Comparison of ENCODE assay signal across 22 mouse cellular contexts in the genomic region with DNA sequence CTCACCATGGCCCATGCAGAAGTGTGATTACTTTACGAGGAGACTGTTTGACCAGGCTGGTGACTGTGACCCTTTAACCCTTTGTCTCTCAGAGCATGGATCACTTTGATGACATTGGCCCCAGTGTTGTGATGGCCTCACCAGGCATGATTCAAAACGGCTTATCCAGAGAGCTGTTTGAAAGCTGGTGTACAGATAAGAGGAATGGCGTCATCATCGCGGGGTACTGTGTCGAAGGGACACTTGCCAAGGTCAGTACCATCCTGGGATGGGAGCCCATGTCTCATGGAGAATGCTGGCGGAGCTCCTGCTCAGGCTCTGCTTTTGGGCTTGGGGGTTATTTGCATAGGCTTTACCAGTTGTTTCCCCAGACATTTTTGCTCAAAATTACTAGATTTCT. TPM values are rescaled to one million over a fixed set of nuclear protein-coding genes. Genes with fewer than 3 reads are reported as not detected.
DNase-seq lines count a peak whose midpoint lies in the region; ATAC-seq lines count a peak whose summit lies in the region.
"Had no signal": no experiment of that assay in that cellular context is flagged by ENCODE, and none has a peak within 500 bp of the region (broad histone marks: within the 10 kb centered on the region; RNA-seq: fewer than 3 reads in every experiment).

No protein-coding gene starts in this region.

- H3K4me2 ChIP-seq in midbrain, embryonic 11.5 days, result no peak overlapping the region
- H3K4me2 ChIP-seq in midbrain, embryonic 13.5 days (replicated peaks), result no peak overlapping the region
- no peak overlapping the region for H3K4me2 ChIP-seq in hindbrain, embryonic 11.5 days (replicated peaks; ENCODE audit: low read depth, low read length)
- H3K4me2 ChIP-seq: embryonic facial prominence, embryonic 15.5 days; liver, embryonic 15.5 days; midbrain, embryonic 15.5 days; neural tube, embryonic 15.5 days had no signal

- no peaks in the 10 kb centered on the region for H3K27me3 ChIP-seq in heart, embryonic 10.5 days (ENCODE audit: insufficient read depth, poor library complexity, severe bottlenecking)
- H3K27me3 ChIP-seq in midbrain, embryonic 11.5 days (ENCODE audit: control insufficient read depth, insufficient read depth, low read length), result no peaks in the 10 kb centered on the region
- no peaks in the 10 kb centered on the region for H3K27me3 ChIP-seq in midbrain, embryonic 13.5 days
- H3K27me3 ChIP-seq in hindbrain, embryonic 11.5 days (ENCODE audit: control insufficient read depth, insufficient read depth, low read length), result no peaks in the 10 kb centered on the region
- H3K27me3 ChIP-seq: embryonic facial prominence, embryonic 15.5 days; liver, embryonic 15.5 days; midbrain, embryonic 15.5 days; neural tube, embryonic 15.5 days had no signal

- no peak for ATAC-seq in midbrain, embryonic 11.5 days (ENCODE audit: low FRiP score)
- no peak for ATAC-seq in midbrain, embryonic 13.5 days
- ATAC-seq in hindbrain, embryonic 11.5 days (ENCODE audit: low FRiP score), result no peak
- ATAC-seq: midbrain, embryonic 15.5 days had no signal

- H3K9me3 ChIP-seq in heart, embryonic 10.5 days, result no peaks in the 10 kb centered on the region
- no peaks in the 10 kb centered on the region for H3K9me3 ChIP-seq in midbrain, embryonic 11.5 days (ENCODE audit: control insufficient read depth, low read length)
- H3K9me3 ChIP-seq in midbrain, embryonic 13.5 days, result no peaks in the 10 kb centered on the region
- no peaks in the 10 kb centered on the region for H3K9me3 ChIP-seq in hindbrain, embryonic 11.5 days (ENCODE audit: control insufficient read depth, low read length)
- H3K9me3 ChIP-seq: embryonic facial prominence, embryonic 15.5 days; forebrain, embryonic 10.5 days; hindbrain, embryonic 10.5 days; limb, embryonic 10.5 days; liver, embryonic 15.5 days; midbrain, embryonic 15.5 days; neural tube, embryonic 15.5 days had no signal

- H3K36me3 ChIP-seq in heart, embryonic 10.5 days, result peaks cover 92% of the 10 kb centered on the region
- peaks cover 35% of the 10 kb centered on the region; the same call in 1 of the 2 replicates for H3K36me3 ChIP-seq in midbrain, embryonic 11.5 days (ENCODE audit: control insufficient read depth, insufficient read depth, low read length)
- peaks cover 85% of the 10 kb centered on the region for H3K36me3 ChIP-seq in midbrain, embryonic 13.5 days
- H3K36me3 ChIP-seq in hindbrain, embryonic 11.5 days (ENCODE audit: control insufficient read depth, insufficient read depth, low read length), result peaks cover 13% of the 10 kb centered on the region

- H3K27ac ChIP-seq in heart, embryonic 10.5 days, result no peak overlapping the region
- H3K27ac ChIP-seq in midbrain, embryonic 11.5 days (ENCODE audit: low read depth, low read length), result no peak overlapping the region
- H3K27ac ChIP-seq in midbrain, embryonic 13.5 days, result no peak overlapping the region
- no peak overlapping the region for H3K27ac ChIP-seq in hindbrain, embryonic 11.5 days (ENCODE audit: low read depth, low read length)
- H3K27ac ChIP-seq: embryonic facial prominence, embryonic 15.5 days; forebrain, embryonic 10.5 days; hindbrain, embryonic 10.5 days; limb, embryonic 10.5 days; midbrain, embryonic 15.5 days; neural tube, embryonic 15.5 days had no signal

- H3K4me1 ChIP-seq in heart, embryonic 10.5 days, result no peaks in the 10 kb centered on the region
- H3K4me1 ChIP-seq in midbrain, embryonic 11.5 days (ENCODE audit: control insufficient read depth, insufficient read depth, low read length), result no peaks in the 10 kb centered on the region
- no peaks in the 10 kb centered on the region for H3K4me1 ChIP-seq in midbrain, embryonic 13.5 days (replicated peaks)
- H3K4me1 ChIP-seq in hindbrain, embryonic 11.5 days (replicated peaks; ENCODE audit: control insufficient read depth, insufficient read depth, low read length), result no peaks in the 10 kb centered on the region
- H3K4me1 ChIP-seq: embryonic facial prominence, embryonic 15.5 days; forebrain, embryonic 10.5 days; hindbrain, embryonic 10.5 days; limb, embryonic 10.5 days; midbrain, embryonic 15.5 days; neural tube, embryonic 15.5 days had no signal

- H3K4me3 ChIP-seq in heart, embryonic 10.5 days, result no peak overlapping the region
- no peak overlapping the region for H3K4me3 ChIP-seq in midbrain, embryonic 11.5 days (ENCODE audit: low read depth, low read length)
- no peak overlapping the region for H3K4me3 ChIP-seq in midbrain, embryonic 13.5 days (replicated peaks)
- no peak overlapping the region for H3K4me3 ChIP-seq in hindbrain, embryonic 11.5 days (ENCODE audit: low read depth, low read length)
- H3K4me3 ChIP-seq: embryonic facial prominence, embryonic 15.5 days; forebrain, embryonic 10.5 days; hindbrain, embryonic 10.5 days; limb, embryonic 10.5 days; liver, embryonic 15.5 days; midbrain, embryonic 15.5 days; myocyte; neural tube, embryonic 15.5 days had no signal

- no peak overlapping the region for H3K9ac ChIP-seq in midbrain, embryonic 11.5 days (ENCODE audit: low read length)
- no peak overlapping the region for H3K9ac ChIP-seq in midbrain, embryonic 13.5 days (replicated peaks)
- no peak overlapping the region for H3K9ac ChIP-seq in hindbrain, embryonic 11.5 days (ENCODE audit: low read depth, low read length)
- H3K9ac ChIP-seq: embryonic facial prominence, embryonic 15.5 days; liver, embryonic 15.5 days; midbrain, embryonic 15.5 days; neural tube, embryonic 15.5 days had no signal

- 80% methylated on average over 7 of the region's 7 CpGs for WGBS in heart, embryonic 10.5 days
- WGBS in midbrain, embryonic 11.5 days, result 91% methylated on average over 7 of the region's 7 CpGs
- WGBS in midbrain, embryonic 13.5 days, result 93% methylated on average over 7 of the region's 7 CpGs
- 89% methylated on average over 7 of the region's 7 CpGs for WGBS in hindbrain, embryonic 11.5 days

- peak; percentile 54 for DNase-seq in heart, adult 8-10 months (ENCODE audit: low spot score)
- no peak for DNase-seq in heart, embryonic 10.5 days (ENCODE audit: low spot score)
- peak; percentile 44 for DNase-seq in midbrain, embryonic 11.5 days (ENCODE audit: low spot score, missing footprints)
- peak; percentile 61 for DNase-seq in adrenal gland, postnatal 25 days
- DNase-seq in heart, postnatal 4 days, result peak; percentile 45
- no peak for DNase-seq in retina, embryonic 14.5 days (ENCODE audit: low spot score)
- no peak for DNase-seq in hindbrain, embryonic 11.5 days (ENCODE audit: low spot score)
- DNase-seq: B cell, adult 2 months; cerebellum, adult 18-20 months; cerebellum, postnatal 25 days; lung, postnatal 10 days; retina, postnatal 1 day; thymus, postnatal 4 days had no signal

RNA-seq across cellular contexts. Expression of a gene that starts 14.9 kb away (rescaled TPM):
- 10 to 100 TPM; 13.4 to 20.0 (median 16.6) TPM for total RNA-seq in heart, adult 8-10 months (2022)
- polyA plus RNA-seq in heart, embryonic 10.5 days (2016; fragmentation: Nextera tagmentation; extraction: Ambion mirVana), result 38.9 and 40.8 TPM in 2 replicates
- polyA plus RNA-seq in midbrain, embryonic 11.5 days (2014; fragmentation: Nextera tagmentation; extraction: Ambion mirVana), result 49.5 and 50.8 TPM in 2 replicates
- 44.7 and 45.1 TPM in 2 replicates for polyA plus RNA-seq in midbrain, embryonic 13.5 days (2015; fragmentation: Nextera tagmentation; extraction: Ambion mirVana)
- 70.2 and 87.3 TPM in 2 replicates for total RNA-seq in adrenal gland, postnatal 25 days (2021)
- total RNA-seq in heart, postnatal 4 days (2021), result 10 to 100 TPM; 22.8 to 25.9 TPM
- 48.2 and 50.4 TPM in 2 replicates for polyA plus RNA-seq in hindbrain, embryonic 11.5 days (2014; fragmentation: Nextera tagmentation; extraction: Ambion mirVana)

RNA-seq across cellular contexts. Expression of a gene that starts 15.2 kb away (rescaled TPM):
- 10 to 100 TPM; 41.9 to 54.9 (median 43.9) TPM for total RNA-seq in heart, adult 8-10 months (2022)
- polyA plus RNA-seq in heart, embryonic 10.5 days (2016; fragmentation: Nextera tagmentation; extraction: Ambion mirVana), result 39.5 and 40.8 TPM in 2 replicates
- polyA plus RNA-seq in midbrain, embryonic 11.5 days (2014; fragmentation: Nextera tagmentation; extraction: Ambion mirVana), result 42.6 and 42.9 TPM in 2 replicates
- polyA plus RNA-seq in midbrain, embryonic 13.5 days (2015; fragmentation: Nextera tagmentation; extraction: Ambion mirVana), result 37.2 and 40.3 TPM in 2 replicates
- 89.2 and 102 TPM in 2 replicates for total RNA-seq in adrenal gland, postnatal 25 days (2021)
- total RNA-seq in heart, postnatal 4 days (2021), result 10 to 100 TPM; 36.6 to 40.2 TPM
- 45.5 and 47.6 TPM in 2 replicates for polyA plus RNA-seq in hindbrain, embryonic 11.5 days (2014; fragmentation: Nextera tagmentation; extraction: Ambion mirVana)

RNA-seq across cellular contexts. Expression of a gene that starts 16.1 kb away (rescaled TPM):
- total RNA-seq in heart, adult 8-10 months (2022), result 10 to 100 TPM; 36.6 to 37.8 (median 37.7) TPM
- polyA plus RNA-seq in heart, embryonic 10.5 days (2016; fragmentation: Nextera tagmentation; extraction: Ambion mirVana), result 91.9 and 106 TPM in 2 replicates
- polyA plus RNA-seq in midbrain, embryonic 11.5 days (2014; fragmentation: Nextera tagmentation; extraction: Ambion mirVana), result 138 and 145 TPM in 2 replicates
- 116 and 119 TPM in 2 replicates for polyA plus RNA-seq in midbrain, embryonic 13.5 days (2015; fragmentation: Nextera tagmentation; extraction: Ambion mirVana)
- 69.8 and 82.3 TPM in 2 replicates for total RNA-seq in adrenal gland, postnatal 25 days (2021)
- total RNA-seq in heart, postnatal 4 days (2021), result 10 to 100 TPM; 42.4 to 43.7 TPM
- 125 and 140 TPM in 2 replicates for polyA plus RNA-seq in hindbrain, embryonic 11.5 days (2014; fragmentation: Nextera tagmentation; extraction: Ambion mirVana)

Comparison
In these comparisons a context has a peak if more than half of its experiments do, and no peak if none do; other contexts are left out.
1. DNase-seq: peak in heart, adult 8-10 months (single experiment), midbrain, embryonic 11.5 days (single experiment), adrenal gland, postnatal 25 days (single experiment) and heart, postnatal 4 days (single experiment); none in heart, embryonic 10.5 days (single experiment), retina, embryonic 14.5 days (single experiment) and hindbrain, embryonic 11.5 days (single experiment).